Mouse (Mus musculus) spleen, adult 2 months (tissue): ENCODE measurements at regions not wholly inside any gene's neighbourhood (a gene's known extent, or its start where the extent isn't known, plus 50 kb on each side); places are given as distances from the start of the nearest gene placed in this dataset.

Experiments
- DNase-seq, 2 experiments: peaks; one replicate each; pipeline versions ENCODE4 v3.0.0 to v3.0.0-alpha.2; 2012 to 2021; ENCODE audit warnings: low spot score in 2 of 2, low read depth in 1 of 2
- H3K27ac ChIP-seq: fragments of 200-500 bp; 2 replicates; pipeline ENCODE4 v1.5.1; 2012; ENCODE audit warnings: low read length, inconsistent platforms; ENCODE audit not compliant: insufficient read depth
- H3K27me3 ChIP-seq: fragments of 200-500 bp; 2 replicates; pipeline ENCODE4 v1.6.1; 2012; ENCODE audit warnings: mild to moderate bottlenecking, moderate library complexity, low read length, inconsistent platforms; ENCODE audit not compliant: control insufficient read depth, insufficient read depth
- H3K36me3 ChIP-seq: fragments of 200-500 bp; 2 replicates; pipeline ENCODE4 v1.6.1; 2012; ENCODE audit warnings: mild to moderate bottlenecking, low read length, inconsistent platforms; ENCODE audit not compliant: control insufficient read depth, insufficient read depth
- H3K4me1 ChIP-seq: fragments of 200-500 bp; 2 replicates; pipeline ENCODE4 v1.6.1; 2011; ENCODE audit warnings: inconsistent platforms; ENCODE audit not compliant: control insufficient read depth, insufficient read depth, insufficient read length
- H3K4me3 ChIP-seq: fragments of 200-500 bp; 2 replicates; pipeline ENCODE4 v1.5.1; 2011; ENCODE audit warnings: mild to moderate bottlenecking, inconsistent platforms; ENCODE audit not compliant: insufficient read depth, insufficient read length; ENCODE audit errors: extremely low read depth
- CTCF ChIP-seq: fragments of 200-500 bp; IDR thresholded peaks from 2 replicates; pipeline ENCODE4 v1.5.1; 2011; ENCODE audit warnings: mild to moderate bottlenecking, inconsistent platforms; ENCODE audit not compliant: insufficient read depth, insufficient read length, insufficient replicate concordance; ENCODE audit errors: extremely low read depth
- POLR2A ChIP-seq: fragments of 200-500 bp; IDR thresholded peaks from 2 replicates; pipeline ENCODE4 v1.6.1; 2011; ENCODE audit warnings: low read depth, low read length, inconsistent platforms
- WGBS: fragments of 180-500 bp; shearing (Covaris S2); methylation state at CpG from one replicate; pipeline ENCODE4 v1.1.7; 2018; 5-methylcytosine and 5-hydroxymethylcytosine counted together

GRCm38 (mm10) chr12:54273506-54273905, 69.8 kb upstream of the Egln3 start:
- Histone ChIP-seq H3K27ac (no peak overlapping the region), H3K36me3 (no peaks in the 10 kb centered on the region), H3K4me3 (no peak overlapping the region), H3K4me1 (no peaks in the 10 kb centered on the region; the same call in 1 of the 2 replicates), H3K27me3 (no peaks in the 10 kb centered on the region)
- 93% methylated on average over 4 of the region's 4 CpGs for WGBS
- TF ChIP-seq CTCF (no peak), POLR2A (no peak)
- DNase-seq, result no peak

GRCm38 (mm10) chr12:54272696-54273095, 69.0 kb upstream of the Egln3 start:
- H3K4me1 ChIP-seq, result no peaks in the 10 kb centered on the region; the same call in 1 of the 2 replicates
- H3K27ac ChIP-seq, result no peak overlapping the region
- DNase-seq, result no peak
- H3K27me3 ChIP-seq, result no peaks in the 10 kb centered on the region
- TF ChIP-seq CTCF (no peak), POLR2A (no peak)
- WGBS, result 76% methylated on average over 6 of the region's 6 CpGs
- H3K36me3 ChIP-seq, result no peaks in the 10 kb centered on the region
- H3K4me3 ChIP-seq, result no peak overlapping the region

GRCm38 (mm10) chr12:54272226-54272625, 68.6 kb upstream of the Egln3 start:
- no peak for TF ChIP-seq CTCF
- no peak for TF ChIP-seq POLR2A
- Histone ChIP-seq H3K27me3 (no peaks in the 10 kb centered on the region), H3K4me3 (no peak overlapping the region), H3K27ac (no peak overlapping the region), H3K36me3 (no peaks in the 10 kb centered on the region), H3K4me1 (no peaks in the 10 kb centered on the region; the same call in none of the 2 replicates)
- no peak for DNase-seq
- WGBS, result 92% methylated on average over 2 of the region's 2 CpGs

- Histone ChIP-seq H3K36me3 (no peaks in the 10 kb centered on the region), H3K27me3 (no peaks in the 10 kb centered on the region), H3K4me3 (no peak overlapping the region), H3K4me1 (no peaks in the 10 kb centered on the region; the same call in none of the 2 replicates), H3K27ac (no peak overlapping the region)
- DNase-seq, result no peak
- TF ChIP-seq POLR2A (no peak), CTCF (no peak)
- 94% methylated on average over 3 of the region's 3 CpGs for WGBS
Measured at GRCm38 (mm10) chr12:54265852-54266251, 62.2 kb upstream of the Egln3 start.

- Histone ChIP-seq H3K27me3 (no peaks in the 10 kb centered on the region), H3K36me3 (no peaks in the 10 kb centered on the region), H3K4me1 (no peaks in the 10 kb centered on the region; the same call in none of the 2 replicates), H3K4me3 (no peak overlapping the region), H3K27ac (no peak overlapping the region)
- TF ChIP-seq CTCF (no peak), POLR2A (no peak)
- WGBS, result 69% methylated on average over 14 of the region's 14 CpGs
- no peak for DNase-seq
Measured at GRCm38 (mm10) chr12:54264893-54265835, 61.5 kb upstream of the Egln3 start.

- Histone ChIP-seq H3K36me3 (no peaks in the 10 kb centered on the region), H3K27me3 (no peaks in the 10 kb centered on the region), H3K27ac (no peak overlapping the region), H3K4me1 (no peaks in the 10 kb centered on the region; the same call in none of the 2 replicates), H3K4me3 (no peak overlapping the region)
- TF ChIP-seq CTCF (no peak), POLR2A (no peak)
- 48% methylated on average over 4 of the region's 4 CpGs for WGBS
- no peak for DNase-seq
Measured at GRCm38 (mm10) chr12:54264418-54264733, 60.7 kb upstream of the Egln3 start.
